Mouse (Mus musculus) kidney, embryonic 14.5 days (tissue): ENCODE results near the gene Klf15. TPM values are rescaled to one million over a fixed set of nuclear protein-coding genes. Genes with fewer than 3 reads are reported as not detected.

Experiments used
- ATAC-seq: fragments of 200-750 bp; cut with Nextera tagmentation; 2 replicates; pipeline ENCODE4 v1.8.0; 2017; ENCODE audit warnings: moderate number of reproducible peaks, mild to moderate bottlenecking, moderate TSS enrichment, moderate library complexity; ENCODE audit not compliant: low FRiP score, low TSS enrichment
- H3K27ac ChIP-seq: fragments of 300-500 bp; sonication (generic); 2 replicates; pipeline ENCODE4 v1.5.1; 2014; ENCODE audit warnings: low read depth, mild to moderate bottlenecking, low read length, moderate library complexity, mixed read lengths
- H3K27me3 ChIP-seq: fragments of 300-500 bp; sonication (generic); 2 replicates; pipeline ENCODE4 v1.6.1; 2014; ENCODE audit warnings: mild to moderate bottlenecking, low read length; ENCODE audit not compliant: control insufficient read depth, insufficient read depth
- H3K36me3 ChIP-seq: fragments of 300-500 bp; sonication (generic); 2 replicates; pipeline ENCODE4 v1.6.1; 2014; ENCODE audit warnings: low read length, mixed read lengths; ENCODE audit not compliant: control insufficient read depth, insufficient read depth
- H3K4me1 ChIP-seq: fragments of 300-500 bp; sonication (generic); 2 replicates; pipeline ENCODE4 v1.6.1; 2014; ENCODE audit warnings: low read length, mixed read lengths; ENCODE audit not compliant: control insufficient read depth, insufficient read depth
- H3K4me2 ChIP-seq: fragments of 300-500 bp; sonication (generic); replicated peaks from 2 replicates; pipeline ENCODE4 v1.6.1; 2014; ENCODE audit warnings: low read depth, mild to moderate bottlenecking, low read length
- H3K4me3 ChIP-seq: fragments of 300-500 bp; sonication (generic); 2 replicates; pipeline ENCODE4 v1.5.1; 2014; ENCODE audit warnings: mild to moderate bottlenecking, low read length
- H3K9ac ChIP-seq: fragments of 300-500 bp; sonication (generic); 2 replicates; pipeline ENCODE4 v1.6.1; 2014; ENCODE audit warnings: low read depth, mild to moderate bottlenecking, low read length, moderate library complexity
- H3K9me3 ChIP-seq: fragments of 300-500 bp; sonication (generic); 2 replicates; pipeline ENCODE4 v1.6.1; 2016; ENCODE audit warnings: low read length; ENCODE audit not compliant: control insufficient read depth
- WGBS: fragments of 180-500 bp; shearing (Covaris S2); extraction: QIAGEN DNeasy Blood & Tissue Kit; methylation state at CpG from one replicate; pipeline ENCODE4 v1.1.7; 2014; 5-methylcytosine and 5-hydroxymethylcytosine counted together
- polyA plus RNA-seq: library from polyadenylated mRNA; unstranded; fragments of >200 nt; fragmentation: Nextera tagmentation; extraction: Ambion mirVana; gene quantifications from 2 replicates; pipeline ENCODE4 v1.2.1, GENCODE M21; 2014

The Klf15 gene
- polyA plus RNA-seq, 1 experiment from 2014 or later: 9.3 TPM

- Histone ChIP-seq H3K36me3 (no peaks in the 10 kb centered on the region), H3K4me1 (no peaks in the 10 kb centered on the region), H3K27ac (no peak overlapping the region), H3K9me3 (no peaks in the 10 kb centered on the region), H3K9ac (no peak overlapping the region), H3K4me2 (no peak overlapping the region), H3K27me3 (no peaks in the 10 kb centered on the region), H3K4me3 (no peak overlapping the region)
- 45% methylated on average over 5 of the region's 5 CpGs for WGBS
- ATAC-seq: no peak
Observed at GRCm38 (mm10) chr6:90519375-90519774, 57.0 kb downstream of the Klf15 start.

Other genes starting within 250 kb of the Klf15 start
- gene Vmn1r53, start 238.1 kb upstream of the Klf15 start, polyA plus RNA-seq: not detected in 2 replicates
- not detected in 2 replicates for gene Vmn1r54, start 216.3 kb upstream of the Klf15 start, polyA plus RNA-seq
- gene BC048671, start 161.4 kb upstream of the Klf15 start, polyA plus RNA-seq: not detected in 2 replicates
- gene Chst13, start 137.4 kb upstream of the Klf15 start, polyA plus RNA-seq: 4.1 and 4.8 TPM in 2 replicates
- gene Uroc1, start 129.3 kb upstream of the Klf15 start, polyA plus RNA-seq: 0.05 TPM in 1 of 2 replicates, not detected in the other
- gene Zxdc, start 93.1 kb upstream of the Klf15 start, polyA plus RNA-seq: 8.6 and 12.9 TPM in 2 replicates
- 0.53 and 0.91 TPM in 2 replicates for gene Cfap100, start 33.8 kb upstream of the Klf15 start, polyA plus RNA-seq
- 1.4 and 2.9 TPM in 2 replicates for gene Aldh1l1, start 23.9 kb downstream of the Klf15 start, polyA plus RNA-seq
- 4.2 and 7.2 TPM in 2 replicates for gene Slc41a3, start 142.1 kb downstream of the Klf15 start, polyA plus RNA-seq